Mouse (Mus musculus) liver, embryonic 14.5 days (tissue): Measurements from ENCODE around the gene Ptprt.

Source experiments
- CTCF ChIP-seq: IDR thresholded peaks from 2 replicates; pipeline ENCODE4 v1.5.1; 2016; ENCODE audit warnings: antibody characterized with exemption, low read depth, control low read depth
- EP300 ChIP-seq: IDR thresholded peaks from 2 replicates; pipeline ENCODE4 v1.6.1; 2016; ENCODE audit warnings: antibody characterized with exemption, low read depth

- no peak for TF ChIP-seq CTCF
- no peak for TF ChIP-seq EP300
Observed at GRCm38 (mm10) chr2:161767528-161767927, 893.4 kb downstream of the Ptprt start.
